Mouse (Mus musculus) adrenal gland, adult 8-10 months (tissue): ENCODE data around the gene Ssbp3. TPM values are rescaled to one million over a fixed set of nuclear protein-coding genes. Genes with fewer than 3 reads are reported as not detected.

Experiments
- DNase-seq: peaks from one replicate; pipeline ENCODE4 v3.0.0; 2022
- total RNA-seq, 4 experiments: library from RNA; stranded (reverse); gene quantifications; 2 replicates each; pipeline ENCODE4 v1.2.4; 2022

Gene Ssbp3
- total RNA-seq, 4 experiments from 2014 or later, result 70.3 to 121 (median 101) TPM

GRCm38 (mm10) chr4:107097871-107098270 lies 187.4 kb downstream of the Ssbp3 start:
- no peak for DNase-seq

DNA sequence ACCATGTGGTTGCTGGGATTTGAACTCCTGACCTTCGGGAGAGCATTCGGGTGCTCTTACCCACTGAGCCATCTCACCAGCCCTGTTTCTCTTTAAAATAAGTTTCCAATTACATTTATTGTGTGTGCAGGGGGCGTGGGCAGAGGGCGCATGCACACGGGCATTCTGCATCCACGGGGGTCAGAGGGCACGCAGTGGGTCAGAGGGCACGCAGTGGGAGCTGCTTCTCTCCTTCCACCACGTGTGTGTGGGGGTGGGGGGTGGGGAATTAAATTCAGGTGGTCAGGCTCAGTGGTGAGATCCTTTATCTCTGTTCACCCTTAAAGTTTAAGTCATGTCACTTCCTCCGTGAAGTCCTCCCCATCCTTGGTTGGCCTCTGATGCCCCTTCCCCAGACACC lies 187.9 kb downstream of the Ssbp3 start:
- DNase-seq, result no peak

- DNase-seq, result no peak
Measured at GRCm38 (mm10) chr4:107098791-107099525, 188.5 kb downstream of the Ssbp3 start.

Other genes starting within 250 kb of the Ssbp3 start
- gene Ttc4, start 231.8 kb upstream of the Ssbp3 start, total RNA-seq, result 10 to 100 TPM; 24.6 to 40.1 (median 29.1) TPM
- 1 to 10 TPM; 1.0 to 5.1 (median 3.2) TPM for gene Mroh7, start 179.8 kb upstream of the Ssbp3 start, total RNA-seq
- gene Fam151a, start 176.8 kb upstream of the Ssbp3 start, total RNA-seq, result under 1 TPM in 1 of 4 experiments, not detected in 3; 0.17 TPM
- 10 to 100 TPM in 3 of 4 experiments, 1 to 10 TPM in 1; 7.7 to 65.3 (median 27.8) TPM for gene Acot11, start 105.7 kb upstream of the Ssbp3 start, total RNA-seq
- 100 to 1,000 TPM; 102 to 114 (median 112) TPM for gene Mrpl37, start 156.2 kb downstream of the Ssbp3 start, total RNA-seq
- gene Cyb5rl, start 156.3 kb downstream of the Ssbp3 start, total RNA-seq, result 10 to 100 TPM; 28.6 to 43.4 (median 29.7) TPM
- gene Cdcp2, start 186.2 kb downstream of the Ssbp3 start, total RNA-seq, result under 1 TPM; 0.09 to 0.14 (median 0.12) TPM